Mouse (Mus musculus): ENCODE measurements around the gene Mbtps1.

Gene Mbtps1

GRCm38 (mm10) chr8:119558603-119559401 is at the start of gene Mbtps1:
Gene Mbtps1, minus strand, starts transcription at chr8:119558735.
- DNase-seq (ENCODE audit: low spot score in 2 of 2): peak; percentile 98

- DNase-seq (ENCODE audit: low spot score in 2 of 2): no peak
Measured at GRCm38 (mm10) chr8:119606224-119606623, 47.7 kb upstream of the Mbtps1 start.

DNA sequence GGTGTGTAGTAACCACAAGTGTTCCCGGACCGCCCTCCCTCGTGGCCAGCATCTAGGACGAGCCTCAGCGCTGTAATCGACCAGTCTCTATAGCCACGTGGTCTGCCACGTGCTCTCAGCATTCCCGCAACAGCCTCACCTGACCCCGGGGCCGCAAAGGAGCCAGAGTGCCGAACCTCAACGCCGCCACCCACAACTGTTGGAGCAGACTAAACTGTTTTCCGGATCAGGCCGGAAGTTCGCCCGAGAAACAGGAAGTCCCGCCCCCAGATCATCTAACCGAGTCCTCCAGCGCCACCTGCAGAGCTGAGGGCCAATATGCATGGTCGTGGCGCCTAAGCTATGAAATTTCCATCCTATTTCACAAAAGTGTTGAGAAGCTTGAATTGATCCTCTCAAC is 46.5 kb upstream of the Mbtps1 start, which contains the start of gene Taf1c:
Taf1c (minus strand) TSS at position 227 of the 400 bp plus-strand sequence.
- peak; percentile 95 for DNase-seq (ENCODE audit: low spot score in 2 of 2)

DNA sequence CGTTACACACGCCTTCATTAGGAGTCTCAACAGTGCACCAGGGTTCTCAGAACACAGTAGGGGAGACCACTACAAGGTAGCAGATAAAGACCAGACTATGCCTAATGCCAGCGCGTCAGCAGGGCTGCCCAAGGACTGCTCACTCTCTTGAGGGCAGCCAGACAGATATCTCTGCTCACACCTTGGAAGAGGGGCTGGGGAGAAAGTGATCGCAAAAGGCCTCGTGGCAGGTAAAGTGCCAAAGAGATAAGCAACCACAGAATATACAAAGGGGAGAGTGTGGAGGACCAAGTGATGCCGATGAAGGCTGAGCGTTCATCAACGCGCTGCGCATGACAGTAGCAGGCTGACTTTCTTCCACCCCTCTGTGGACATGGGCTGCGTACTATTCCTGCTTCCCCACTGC is 45.9 kb upstream of the Mbtps1 start:
- no peak for DNase-seq (ENCODE audit: low spot score in 2 of 2)

GRCm38 (mm10) chr8:119603771-119604170 is 45.2 kb upstream of the Mbtps1 start:
- no peak for DNase-seq (ENCODE audit: low spot score in 2 of 2)

GRCm38 (mm10) chr8:119591456-119591855 is 32.9 kb upstream of the Mbtps1 start:
- DNase-seq (ENCODE audit: low spot score in 2 of 2): no peak

DNA sequence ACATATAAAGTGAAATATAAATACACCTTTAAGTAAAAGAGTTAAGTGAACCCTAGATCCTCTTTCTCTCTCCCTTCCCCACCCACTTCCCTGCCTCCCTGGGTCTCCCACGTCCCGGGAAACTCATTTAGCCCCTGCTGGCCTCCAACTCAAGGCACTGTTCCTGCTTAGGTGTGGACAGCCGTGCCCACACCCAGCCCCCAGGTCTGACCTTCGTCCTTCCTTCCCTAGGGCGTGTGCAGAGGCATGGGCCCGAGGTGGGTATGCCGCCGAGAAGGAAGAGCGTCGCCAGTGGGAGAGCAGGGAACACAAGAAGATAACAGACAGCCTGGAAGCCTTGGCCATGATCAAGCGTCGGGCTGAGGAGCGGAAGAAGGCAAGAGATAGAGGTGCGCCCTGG is 31.8 kb upstream of the Mbtps1 start:
- no peak for DNase-seq (ENCODE audit: low spot score in 2 of 2)

- DNase-seq (ENCODE audit: low spot score in 2 of 2): no peak
Measured at GRCm38 (mm10) chr8:119588844-119589243, 30.3 kb upstream of the Mbtps1 start.

DNA sequence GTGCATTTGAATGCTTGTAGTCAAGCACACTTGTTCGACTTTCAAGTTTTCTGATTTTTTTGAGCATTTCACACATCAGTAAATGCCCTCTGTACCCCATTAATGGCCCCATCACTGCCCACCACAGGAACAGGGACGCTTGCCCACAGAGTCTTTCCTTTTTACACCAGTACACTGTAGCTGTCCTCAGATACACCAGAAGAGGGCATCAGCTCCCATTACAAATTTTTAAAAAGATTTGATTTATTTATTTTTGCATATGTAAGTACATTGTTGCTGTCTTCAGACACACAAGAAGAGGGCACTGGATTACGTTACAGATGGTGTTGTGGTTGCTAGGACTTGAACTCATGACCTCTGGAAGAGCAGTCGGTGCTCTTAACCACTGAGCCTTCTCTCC is 29.8 kb upstream of the Mbtps1 start:
- DNase-seq (ENCODE audit: low spot score in 2 of 2): no peak

GRCm38 (mm10) chr8:119585901-119586300 is 27.4 kb upstream of the Mbtps1 start:
- no peak for DNase-seq (ENCODE audit: low spot score in 2 of 2)

DNA sequence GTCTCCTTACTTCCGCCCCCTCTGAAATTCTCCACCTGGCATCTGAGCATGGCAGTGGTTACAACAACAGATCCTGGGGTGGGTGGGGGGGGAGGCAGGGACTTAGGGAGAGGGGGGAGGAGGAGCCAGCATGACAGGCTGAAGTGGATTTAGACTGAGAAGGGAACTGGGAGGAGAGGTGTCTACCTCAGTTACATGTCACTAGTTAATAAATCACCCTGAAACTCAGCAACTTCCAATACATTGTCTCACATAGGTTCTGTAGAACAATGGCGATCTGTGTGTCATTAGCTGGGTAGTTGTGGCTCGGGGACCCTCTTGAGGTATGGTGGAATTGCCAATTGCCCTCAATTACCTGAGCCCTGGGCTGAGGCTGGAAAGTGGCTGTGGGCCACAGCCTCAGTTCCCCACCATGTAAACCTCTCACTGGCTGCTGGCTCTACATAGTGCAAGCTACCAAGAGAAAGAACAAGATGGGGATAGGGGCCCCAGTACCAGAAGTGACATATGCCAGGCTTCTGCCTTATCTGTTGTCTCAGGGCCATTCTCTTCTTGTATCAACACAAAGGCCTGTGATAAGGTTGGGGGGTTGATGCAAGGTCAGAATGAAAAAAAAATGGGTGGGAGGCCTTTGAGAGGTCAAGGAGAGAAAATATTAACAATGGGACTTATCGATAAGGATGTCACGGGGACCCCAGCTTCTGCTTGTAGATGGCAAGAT is 22.1 kb upstream of the Mbtps1 start:
- DNase-seq (ENCODE audit: low spot score in 2 of 2): no peak

DNA sequence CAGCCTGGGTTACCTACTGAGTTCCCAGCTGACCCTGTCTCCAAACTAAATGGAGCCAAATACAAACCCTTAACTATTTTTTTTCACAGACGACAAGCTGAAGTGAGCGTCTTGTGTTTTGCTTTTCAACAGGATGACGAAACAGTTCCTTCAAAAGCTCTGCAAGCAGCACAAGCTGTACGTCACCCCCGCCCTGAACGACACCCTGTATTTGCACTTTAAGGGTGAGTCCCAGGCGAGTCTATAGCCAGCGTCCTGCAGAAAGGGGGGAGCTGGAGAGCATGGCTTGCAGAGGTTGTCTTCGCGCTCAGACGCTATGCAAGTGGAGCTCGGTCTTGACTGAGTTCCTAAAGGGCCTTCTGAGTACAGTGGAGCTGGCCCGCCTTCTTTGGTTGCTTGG is 20.6 kb upstream of the Mbtps1 start:
- DNase-seq (ENCODE audit: low spot score in 2 of 2): no peak

GRCm38 (mm10) chr8:119575366-119575726 is 16.8 kb upstream of the Mbtps1 start:
- DNase-seq (ENCODE audit: low spot score in 2 of 2): no peak

GRCm38 (mm10) chr8:119574437-119575365 is 16.2 kb upstream of the Mbtps1 start, which contains the start of the genes Hsdl1 and Dnaaf1:
Gene Hsdl1, minus strand, starts transcription at chr8:119575183.
Gene Dnaaf1, plus strand, starts transcription at chr8:119575235.
- DNase-seq (ENCODE audit: low spot score in 2 of 2): peak; percentile 95 to 97

DNA sequence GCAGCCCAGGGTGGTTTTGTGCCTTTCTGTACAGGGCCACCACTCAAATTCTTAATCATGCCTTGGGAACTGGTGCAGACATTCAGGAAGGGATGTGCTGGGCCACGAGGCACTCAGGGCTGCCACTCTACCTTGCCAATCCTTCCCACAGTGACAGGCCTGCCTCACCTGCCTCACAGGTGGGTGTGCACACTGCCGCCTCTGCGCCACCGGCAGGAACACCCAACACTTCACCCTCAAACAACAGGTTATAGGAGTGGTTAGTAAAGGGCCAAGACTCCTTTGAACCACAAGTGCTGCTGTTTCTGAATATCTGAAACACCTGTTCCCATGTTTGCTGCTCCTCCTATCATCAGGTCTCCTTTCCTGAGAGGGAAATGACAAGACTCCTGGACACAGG is 13.9 kb upstream of the Mbtps1 start:
- DNase-seq (ENCODE audit: low spot score in 2 of 2): no peak

DNA sequence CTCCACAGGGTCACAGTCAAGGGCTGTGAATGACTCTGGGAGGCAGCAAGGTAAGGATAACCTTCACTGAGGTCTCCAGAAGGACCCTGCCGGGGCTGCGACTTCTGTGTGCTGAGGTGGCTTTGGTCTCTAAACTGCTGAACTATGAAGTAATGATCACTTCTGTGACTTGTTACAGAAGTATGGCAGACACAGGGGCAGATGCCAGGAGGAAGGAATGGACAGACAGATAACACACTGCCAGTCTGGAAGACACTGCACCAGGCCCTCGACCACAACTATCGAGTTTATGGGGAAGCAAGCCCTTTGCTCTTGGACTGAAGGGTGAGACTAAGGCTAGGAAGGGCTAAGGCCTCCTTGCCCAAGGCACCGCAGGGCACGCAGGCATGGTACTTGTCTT is 12.6 kb upstream of the Mbtps1 start:
- DNase-seq (ENCODE audit: low spot score in 2 of 2): no peak

DNA sequence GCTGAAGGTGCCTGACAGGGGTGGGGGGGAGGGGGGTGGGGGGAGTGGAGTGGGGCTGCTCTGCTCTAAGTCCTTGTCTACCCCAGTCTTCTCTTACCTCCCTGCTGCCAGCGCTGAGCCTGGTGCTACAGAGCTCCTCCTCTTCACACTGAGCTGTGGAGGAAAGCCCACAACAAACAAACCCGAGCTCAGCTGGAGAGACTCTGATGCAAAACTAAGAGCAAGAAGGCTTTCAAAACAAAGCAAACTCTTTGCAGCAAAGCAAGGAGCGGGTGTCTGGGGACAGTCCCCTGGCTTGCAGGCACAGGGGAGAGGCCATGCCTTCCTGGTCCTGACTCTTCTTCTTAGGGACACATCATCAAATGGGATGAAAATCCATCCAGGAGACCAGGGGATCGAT is 11.3 kb upstream of the Mbtps1 start:
- DNase-seq (ENCODE audit: low spot score in 2 of 2): no peak

DNA sequence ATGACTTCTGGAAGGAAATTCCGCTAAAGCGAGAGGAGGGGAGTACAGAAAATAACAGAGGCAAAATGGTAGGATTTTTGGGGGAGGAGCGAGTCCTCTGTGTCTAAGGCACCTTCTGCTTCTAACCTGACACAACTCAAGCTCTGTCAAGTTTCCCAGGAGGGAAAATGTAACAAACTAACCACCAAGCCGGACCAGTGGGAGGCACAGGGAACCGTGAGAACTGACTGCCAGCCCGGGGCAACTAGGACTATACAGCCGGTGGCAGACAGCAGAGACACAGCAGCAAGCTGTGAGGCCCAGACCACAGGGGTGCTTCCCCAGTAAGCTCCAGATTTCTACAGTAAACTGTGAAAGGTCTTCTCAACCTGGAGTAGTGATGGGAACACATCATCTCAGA is 10.4 kb upstream of the Mbtps1 start:
- no peak for DNase-seq (ENCODE audit: low spot score in 2 of 2)

DNA sequence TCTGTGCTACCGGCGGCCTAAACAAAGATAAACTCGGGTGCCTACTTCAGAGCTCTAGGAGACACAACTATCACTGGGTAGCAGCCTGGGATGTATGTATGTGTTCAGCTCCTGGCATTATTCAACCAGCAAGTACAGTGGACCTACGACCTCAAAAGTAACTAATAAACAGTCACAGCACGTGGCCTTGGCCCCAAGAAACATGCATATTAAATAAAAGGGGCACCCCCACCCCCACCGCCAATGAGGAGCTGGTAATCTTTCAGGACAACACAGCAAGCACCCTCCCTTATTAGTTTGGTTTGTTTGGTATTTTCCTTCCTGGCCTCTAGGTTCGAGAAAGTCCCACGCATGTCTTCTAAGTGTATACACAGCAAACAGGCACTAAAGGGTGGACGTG is 9.7 kb upstream of the Mbtps1 start:
- DNase-seq (ENCODE audit: low spot score in 2 of 2): no peak

- no peak for DNase-seq (ENCODE audit: low spot score in 2 of 2)
Measured at GRCm38 (mm10) chr8:119566367-119566766, 7.8 kb upstream of the Mbtps1 start.

GRCm38 (mm10) chr8:119563849-119564251 is 5.3 kb upstream of the Mbtps1 start:
- DNase-seq (ENCODE audit: low spot score in 2 of 2): no peak

DNA sequence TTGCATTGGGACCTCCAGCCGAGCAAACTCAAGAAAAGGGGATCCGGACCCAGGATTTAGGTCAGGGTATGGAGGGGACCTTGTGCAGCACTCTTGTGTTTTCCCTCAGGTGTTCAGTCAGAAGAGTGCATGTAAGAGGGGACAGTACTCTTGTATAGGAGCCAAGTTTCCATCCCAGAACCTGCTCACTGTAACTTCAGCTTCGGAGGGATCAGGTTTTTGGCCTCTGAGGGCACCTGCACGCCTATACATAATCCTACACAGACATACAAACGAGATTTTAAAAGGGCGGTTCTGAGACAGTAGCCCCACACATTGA is 826 bp upstream of the Mbtps1 start:
- DNase-seq (ENCODE audit: low spot score in 2 of 2): no peak
